Mouse (Mus musculus) mature B cell (primary cell): Measurements from ENCODE around the gene 6030408B16Rik.
"Not testable (repeated sequence)": the region's sequence is repeated elsewhere in the genome, so short reads cannot be mapped to it uniquely, and the experiment has no call there.

Experiments used
- in situ Hi-C: fragments of 300-500 bp; cut with MboI; formaldehyde crosslinking; loops from 2 replicates; pipeline ENCODE4 v1.14.3; 2019

Gene 6030408B16Rik

GRCm38 (mm10) chr15:101321126-101321525, 28.1 kb downstream of the 6030408B16Rik start:
- in situ Hi-C loops, result no loop called here

- in situ Hi-C loops, result no loop called here
These were observed 29.1 kb downstream of the 6030408B16Rik start for GRCm38 (mm10) chr15:101322106-101322505.

- in situ Hi-C loops, result no loop called here
These were observed 29.6 kb downstream of the 6030408B16Rik start for GRCm38 (mm10) chr15:101322640-101323039.

GRCm38 (mm10) chr15:101323511-101323910, 30.5 kb downstream of the 6030408B16Rik start:
- in situ Hi-C loops, result no loop called here

GRCm38 (mm10) chr15:101324409-101324808, 31.4 kb downstream of the 6030408B16Rik start:
- in situ Hi-C loops, result not testable (repeated sequence)

GRCm38 (mm10) chr15:101325991-101326534, 33.1 kb downstream of the 6030408B16Rik start:
- in situ Hi-C loops, result no loop called here

GRCm38 (mm10) chr15:101327282-101327681, 34.3 kb downstream of the 6030408B16Rik start:
- in situ Hi-C loops, result no loop called here

- in situ Hi-C loops, result no loop called here
These were observed 36.0 kb downstream of the 6030408B16Rik start for GRCm38 (mm10) chr15:101328876-101329563.

- in situ Hi-C loops, result no loop called here
These were observed 36.5 kb downstream of the 6030408B16Rik start for GRCm38 (mm10) chr15:101329564-101329892.

GRCm38 (mm10) chr15:101331090-101331489, 38.1 kb downstream of the 6030408B16Rik start:
- in situ Hi-C loops, result loop anchor here (10.0 kb wide), 1 partner anchor 654 kb away; no protein-coding TSS in a partner anchor

GRCm38 (mm10) chr15:101332370-101332769, 39.4 kb downstream of the 6030408B16Rik start:
- in situ Hi-C loops, result loop anchor here (10.0 kb wide), 1 partner anchor 652 kb away; no protein-coding TSS in a partner anchor

GRCm38 (mm10) chr15:101333165-101333564, 40.2 kb downstream of the 6030408B16Rik start:
- in situ Hi-C loops, result loop anchor here (10.0 kb wide), 1 partner anchor 652 kb away; no protein-coding TSS in a partner anchor

GRCm38 (mm10) chr15:101333648-101334047, 40.6 kb downstream of the 6030408B16Rik start:
- in situ Hi-C loops, result loop anchor here (10.0 kb wide), 1 partner anchor 651 kb away; no protein-coding TSS in a partner anchor

GRCm38 (mm10) chr15:101336474-101337174, 43.6 kb downstream of the 6030408B16Rik start:
- in situ Hi-C loops, result loop anchor here (10.0 kb wide), 1 partner anchor 648 kb away; no protein-coding TSS in a partner anchor

GRCm38 (mm10) chr15:101338359-101338758, 45.3 kb downstream of the 6030408B16Rik start:
- in situ Hi-C loops, result loop anchor here (10.0 kb wide), 1 partner anchor 646 kb away; no protein-coding TSS in a partner anchor

GRCm38 (mm10) chr15:101339537-101339936, 46.5 kb downstream of the 6030408B16Rik start:
- in situ Hi-C loops, result loop anchor here (10.0 kb wide), 1 partner anchor 645 kb away; no protein-coding TSS in a partner anchor

GRCm38 (mm10) chr15:101341797-101342515, 48.9 kb downstream of the 6030408B16Rik start:
- in situ Hi-C loops, result no loop called here
